Mouse (Mus musculus): ENCODE data around the gene Cd209a.
"Not testable (repeated sequence)": the region's sequence is repeated elsewhere in the genome, so short reads cannot be mapped to it uniquely, and the experiment has no call there.

Gene Cd209a

GRCm38 (mm10) chr8:3748761-3749160 is at the start of gene Cd209a:
Gene Cd209a (minus strand): TSS chr8:3748984.
- DNase-seq (ENCODE audit: low spot score in 2 of 2) = no peak

GRCm38 (mm10) chr8:3768641-3769040 is 19.9 kb upstream of the Cd209a start:
- DNase-seq (ENCODE audit: low spot score in 2 of 2) = not testable (repeated sequence)

GRCm38 (mm10) chr8:3754261-3754850 is 5.6 kb upstream of the Cd209a start:
- DNase-seq (ENCODE audit: low spot score in 2 of 2) = peak; percentile 9 to 13

GRCm38 (mm10) chr8:3736947-3737346 is 11.8 kb downstream of the Cd209a start:
- DNase-seq (ENCODE audit: low spot score in 2 of 2) = no peak

GRCm38 (mm10) chr8:3735599-3735998 is 13.2 kb downstream of the Cd209a start:
- no peak for DNase-seq (ENCODE audit: low spot score in 2 of 2)

- no peak for DNase-seq (ENCODE audit: low spot score in 2 of 2)
These were observed 14.7 kb downstream of the Cd209a start for GRCm38 (mm10) chr8:3734084-3734483.

GRCm38 (mm10) chr8:3721041-3721440 is 27.7 kb downstream of the Cd209a start:
- DNase-seq (ENCODE audit: low spot score in 2 of 2) = no peak

- DNase-seq (ENCODE audit: low spot score in 2 of 2) = no peak
These were observed 28.2 kb downstream of the Cd209a start, which contains the start of gene Clec4g for GRCm38 (mm10) chr8:3720551-3720950. Gene Clec4g (minus strand): TSS chr8:3720651.

- DNase-seq (ENCODE audit: low spot score in 2 of 2) = peak; percentile 51 to 62
These were observed 30.2 kb downstream of the Cd209a start for GRCm38 (mm10) chr8:3718559-3718958.

GRCm38 (mm10) chr8:3717321-3717954 is 31.3 kb downstream of the Cd209a start:
- DNase-seq (ENCODE audit: low spot score in 2 of 2) = no peak

- no peak for DNase-seq (ENCODE audit: low spot score in 2 of 2)
These were observed 37.1 kb downstream of the Cd209a start for GRCm38 (mm10) chr8:3711646-3712045.

GRCm38 (mm10) chr8:3710312-3710711 is 38.5 kb downstream of the Cd209a start:
- no peak for DNase-seq (ENCODE audit: low spot score in 2 of 2)

- no peak for DNase-seq (ENCODE audit: low spot score in 2 of 2)
These were observed 41.2 kb downstream of the Cd209a start for GRCm38 (mm10) chr8:3707611-3708010.

GRCm38 (mm10) chr8:3705711-3706110 is 43.1 kb downstream of the Cd209a start:
- DNase-seq (ENCODE audit: low spot score in 2 of 2) = no peak

- DNase-seq (ENCODE audit: low spot score in 2 of 2) = no peak
These were observed 47.3 kb downstream of the Cd209a start for GRCm38 (mm10) chr8:3701491-3701890.

- no peak for DNase-seq (ENCODE audit: low spot score in 2 of 2)
These were observed 54.7 kb downstream of the Cd209a start, which contains the start of gene Fcer2a for GRCm38 (mm10) chr8:3694121-3694520. Gene Fcer2a (minus strand): TSS chr8:3694175.

All from urinary bladder, postnatal 36 days (tissue).